Mouse (Mus musculus): Measurements from ENCODE around the gene Phf14.

DNA sequence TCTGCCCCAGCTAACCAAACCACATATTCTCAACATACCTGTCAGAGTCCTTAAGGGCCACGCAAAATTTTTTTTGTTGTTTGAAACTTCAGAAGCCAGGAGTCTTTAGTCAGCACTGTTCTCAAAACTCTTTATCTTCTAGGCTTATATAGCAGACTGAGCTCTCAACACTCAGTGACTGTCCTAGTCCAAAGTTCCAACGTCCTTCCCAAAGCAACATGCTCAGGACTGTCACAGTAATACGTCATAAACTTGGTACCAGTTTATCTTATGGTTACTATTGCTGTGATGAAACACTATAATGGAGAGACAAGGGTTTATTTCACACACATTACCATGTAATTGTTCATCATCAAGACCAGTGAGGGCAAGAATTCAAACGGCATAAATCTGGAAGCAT, 113.9 kb downstream of the Phf14 start:
- TF ChIP-seq MAFK (IDR thresholded peaks at IDR 0.05; ENCODE audit: insufficient read depth, low read depth, low read length) = no peak
- TF ChIP-seq CHD2 (IDR thresholded peaks at IDR 0.05; ENCODE audit: low read depth, low read length) = no peak
- no peak for TF ChIP-seq HCFC1 (IDR thresholded peaks at IDR 0.05; ENCODE audit: borderline replicate concordance, insufficient read depth, low read length)
- no peak for TF ChIP-seq ZNF384 (IDR thresholded peaks at IDR 0.05; ENCODE audit: low read depth, low read length)
